Mouse (Mus musculus) neural tube, embryonic 10.5 days (tissue): ENCODE measurements around the gene Lhfpl2.

ENCODE experiments used
- DNase-seq: peaks from one replicate; pipeline ENCODE4 v3.0.0-alpha.2; 2017; ENCODE audit warnings: low spot score; ENCODE audit errors: extremely low spot score

Gene Lhfpl2

DNA sequence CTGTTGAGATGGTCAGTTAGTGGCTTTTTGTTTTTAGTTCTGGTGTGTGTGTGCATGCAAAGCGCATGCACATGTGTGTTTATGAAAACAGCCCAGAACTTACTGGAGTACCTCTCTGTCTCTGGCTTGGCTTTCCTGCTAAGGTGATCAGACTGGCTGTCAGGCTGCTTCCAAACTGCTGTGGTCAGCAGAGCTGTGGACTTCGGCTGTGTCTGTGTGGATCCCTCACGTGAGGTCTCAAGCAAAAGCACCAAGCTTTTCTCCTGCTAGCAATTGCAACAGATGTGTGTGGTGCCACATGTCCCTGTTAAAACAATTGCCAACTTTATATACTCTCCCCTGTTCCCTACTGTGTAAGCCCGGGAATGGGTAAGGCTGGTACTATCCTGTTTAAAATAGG lies 82.8 kb downstream of the Lhfpl2 start:
- no peak for DNase-seq

DNA sequence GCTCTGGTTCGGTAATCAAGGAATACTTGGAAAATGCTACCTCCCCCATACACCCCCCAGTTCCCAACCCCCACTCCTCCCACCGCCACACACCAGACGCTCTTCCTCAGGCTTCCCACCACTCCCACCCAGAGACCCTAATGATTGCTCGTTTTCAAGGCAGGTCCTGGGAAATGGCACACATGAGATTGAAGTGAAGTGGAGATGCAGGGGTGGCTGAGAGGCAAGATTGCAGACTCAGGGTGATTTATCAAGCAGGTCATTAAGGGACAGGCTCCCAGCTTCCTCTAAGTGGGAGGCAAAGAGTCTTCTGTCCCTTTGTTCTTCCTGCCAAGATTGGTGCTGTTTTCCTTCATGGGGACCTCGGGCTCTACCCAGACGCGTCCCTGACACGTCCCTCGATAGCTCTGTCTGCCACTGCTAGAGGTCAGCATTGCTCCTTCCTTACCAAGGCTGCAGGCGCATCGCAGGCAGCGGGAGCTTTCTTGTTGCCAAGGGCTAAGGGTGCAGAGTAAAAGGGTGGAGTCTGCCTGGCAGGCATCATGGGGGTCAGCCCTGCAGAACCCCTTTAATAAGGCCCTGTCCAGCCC lies 85.6 kb downstream of the Lhfpl2 start:
- no peak for DNase-seq

DNA sequence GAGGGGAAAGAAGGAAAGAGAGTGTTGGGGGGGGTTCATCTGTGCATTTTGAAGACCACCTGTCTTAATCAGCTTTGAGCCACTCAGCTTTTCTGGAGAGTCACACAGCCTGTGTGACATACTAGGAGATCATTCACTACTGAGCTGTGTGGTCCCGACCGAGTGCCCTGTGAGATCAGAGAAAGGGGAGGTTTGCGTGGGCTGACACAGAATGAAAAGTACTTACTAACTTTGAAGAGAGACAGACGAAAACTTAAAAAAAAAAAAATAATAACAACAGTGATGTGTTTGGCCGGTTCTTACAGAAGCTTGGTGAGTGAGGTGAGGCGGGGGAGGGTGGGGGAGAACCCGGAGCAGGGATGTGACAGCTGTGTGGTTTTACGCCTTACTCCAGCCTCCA lies 86.9 kb downstream of the Lhfpl2 start:
- DNase-seq, result no peak

DNA sequence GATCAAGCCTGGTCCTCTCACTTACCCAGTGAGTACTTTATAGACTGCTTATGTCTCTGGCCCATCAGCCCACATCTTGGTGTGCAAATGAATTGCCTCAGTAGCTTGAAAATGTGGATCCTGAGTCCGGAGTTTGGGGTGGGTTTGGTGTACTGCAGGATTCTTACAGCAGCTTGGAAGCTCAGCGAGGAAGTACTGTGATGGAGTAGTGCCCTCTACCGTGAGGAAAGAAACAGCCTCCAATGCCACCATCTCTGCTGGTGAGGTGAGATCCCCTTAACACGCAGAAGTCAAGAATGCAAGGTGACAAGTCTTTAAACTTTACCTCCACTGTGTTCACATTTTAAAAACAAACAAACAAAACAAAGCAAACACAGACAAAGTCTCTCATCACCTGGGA lies 89.7 kb downstream of the Lhfpl2 start:
- DNase-seq, result no peak

DNA sequence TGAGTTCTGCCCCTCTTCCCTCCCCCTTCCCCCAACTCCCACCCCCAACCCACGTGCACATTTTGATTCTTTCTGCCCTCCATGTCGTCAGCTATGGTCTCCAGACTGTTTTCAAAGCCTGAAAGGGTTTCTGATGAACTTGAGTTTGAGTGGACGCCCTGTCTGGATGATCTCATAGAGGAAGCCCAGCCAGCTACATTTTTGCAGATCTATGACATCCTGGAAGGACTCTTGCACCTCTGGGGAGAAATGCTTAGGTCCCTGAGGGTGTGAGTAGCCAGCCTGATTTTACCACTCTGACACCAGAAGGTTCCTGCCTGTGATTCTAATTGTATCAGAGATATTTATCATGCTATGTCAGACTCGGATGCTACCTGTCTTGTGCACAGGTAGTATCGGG lies 91.4 kb downstream of the Lhfpl2 start:
- no peak for DNase-seq

DNA sequence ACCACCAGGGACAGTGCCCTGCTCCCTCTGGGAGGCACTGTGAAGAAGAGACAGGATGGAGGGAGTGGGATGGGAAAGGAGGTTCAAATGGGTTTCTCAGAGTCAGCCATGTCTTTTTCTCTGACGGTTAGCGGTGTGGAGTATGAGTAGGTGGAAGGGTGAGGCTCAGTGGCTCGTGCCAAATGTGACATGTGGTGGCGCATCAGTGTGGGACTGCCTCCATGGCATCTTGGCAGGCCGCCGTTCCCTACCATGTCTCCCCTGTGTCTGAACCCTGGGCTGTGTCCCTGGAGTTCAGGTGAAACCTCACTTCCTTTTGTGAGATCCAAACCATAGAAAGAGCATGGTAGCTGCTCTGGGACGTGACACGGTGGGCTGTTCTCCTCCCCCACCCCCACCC lies 92.2 kb downstream of the Lhfpl2 start:
- DNase-seq, result no peak

DNA sequence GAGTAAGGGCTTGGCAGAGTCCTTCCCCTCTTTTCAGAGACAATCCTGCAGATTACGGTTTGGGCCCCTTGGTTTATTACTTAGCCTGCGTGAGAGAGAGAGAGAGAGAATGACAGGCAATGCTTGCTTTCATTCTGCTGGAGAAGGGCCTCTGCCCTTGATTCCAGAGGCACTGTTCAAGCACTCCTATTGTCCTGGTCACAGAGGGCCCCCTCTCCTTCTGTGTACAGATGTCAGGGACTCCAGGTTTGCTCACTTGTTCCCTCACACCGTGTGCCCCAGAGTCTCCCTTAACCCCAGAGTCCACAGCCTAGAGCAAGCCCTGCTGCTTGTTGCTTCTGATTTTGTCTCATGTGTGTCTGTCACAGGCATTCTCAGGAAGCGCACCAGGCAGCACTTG lies 93.7 kb downstream of the Lhfpl2 start:
- DNase-seq, result no peak

DNA sequence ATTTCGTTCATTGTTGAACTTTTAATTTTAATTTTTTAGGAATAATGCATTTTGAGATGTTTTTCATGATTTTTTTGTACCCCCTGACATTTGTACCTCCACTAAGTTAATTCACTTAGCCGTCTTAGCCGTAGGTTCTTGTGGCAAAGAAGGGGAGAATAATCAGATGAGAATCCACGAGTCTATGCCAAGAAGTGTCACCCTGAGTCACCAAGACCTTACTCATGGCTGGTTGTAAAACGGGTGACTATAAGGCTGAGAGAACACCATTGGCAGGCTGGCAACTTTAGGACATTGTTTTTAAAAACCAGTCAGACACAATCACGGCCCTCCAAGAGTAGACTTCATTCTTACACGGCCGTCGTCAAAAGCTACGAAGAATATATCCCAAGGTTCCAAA lies 95.2 kb downstream of the Lhfpl2 start:
- DNase-seq, result no peak

DNA sequence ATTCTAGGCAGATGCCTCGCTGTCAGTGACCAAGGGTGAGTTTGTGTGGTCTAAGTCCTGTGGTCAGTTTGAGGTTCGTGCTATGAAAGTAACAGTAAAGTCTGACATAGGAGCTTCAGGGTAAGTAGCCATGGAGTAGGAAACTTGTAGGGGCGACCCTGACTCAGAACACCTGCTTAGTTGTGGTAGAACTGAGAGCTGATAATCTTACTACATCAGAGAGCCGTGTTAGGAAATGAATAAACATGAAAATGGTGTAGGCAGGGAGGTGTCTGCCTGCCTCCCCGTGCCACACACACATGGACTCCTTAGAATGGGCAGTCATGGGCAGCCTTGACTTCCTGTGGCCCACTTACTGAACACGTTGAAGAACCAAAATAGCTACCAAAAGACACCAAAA lies 96.1 kb downstream of the Lhfpl2 start:
- DNase-seq, result no peak

DNA sequence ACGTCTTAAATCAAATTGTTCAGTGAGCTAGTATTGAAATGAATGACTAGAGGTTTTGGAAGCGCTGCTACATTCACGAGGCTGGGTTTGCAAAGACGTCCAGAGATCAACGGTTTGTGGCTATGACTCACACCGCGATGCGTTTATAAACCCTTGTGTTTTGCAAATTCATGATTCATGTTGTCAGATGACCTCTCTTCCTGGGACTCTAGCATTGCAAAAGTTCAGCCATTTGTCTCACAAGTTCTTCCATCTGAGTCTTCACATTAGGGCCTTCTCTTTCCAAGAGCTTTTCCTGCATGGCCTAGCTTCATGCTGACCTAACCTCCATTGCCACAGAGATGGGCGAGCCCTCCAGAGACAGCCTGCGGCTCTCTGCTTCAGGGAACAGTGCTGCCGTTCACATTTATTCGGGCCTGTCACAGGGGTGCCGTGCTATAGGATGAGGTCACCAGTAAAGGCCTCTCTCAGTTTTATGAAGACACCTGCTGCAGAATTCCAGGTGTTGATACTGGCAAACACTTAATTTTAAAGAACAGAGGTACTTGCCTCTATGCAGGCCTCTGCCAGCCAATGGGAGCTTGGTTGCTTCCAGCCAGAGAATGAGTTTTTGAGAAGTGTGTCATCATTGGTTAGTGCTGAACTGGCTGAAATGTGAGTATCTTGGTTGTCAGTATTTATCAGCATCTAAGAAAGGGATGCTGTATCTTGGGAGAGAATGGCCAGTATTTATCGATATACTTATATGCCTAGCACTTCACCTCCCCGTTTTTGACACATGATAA lies 97.1 kb downstream of the Lhfpl2 start:
- no peak for DNase-seq

DNA sequence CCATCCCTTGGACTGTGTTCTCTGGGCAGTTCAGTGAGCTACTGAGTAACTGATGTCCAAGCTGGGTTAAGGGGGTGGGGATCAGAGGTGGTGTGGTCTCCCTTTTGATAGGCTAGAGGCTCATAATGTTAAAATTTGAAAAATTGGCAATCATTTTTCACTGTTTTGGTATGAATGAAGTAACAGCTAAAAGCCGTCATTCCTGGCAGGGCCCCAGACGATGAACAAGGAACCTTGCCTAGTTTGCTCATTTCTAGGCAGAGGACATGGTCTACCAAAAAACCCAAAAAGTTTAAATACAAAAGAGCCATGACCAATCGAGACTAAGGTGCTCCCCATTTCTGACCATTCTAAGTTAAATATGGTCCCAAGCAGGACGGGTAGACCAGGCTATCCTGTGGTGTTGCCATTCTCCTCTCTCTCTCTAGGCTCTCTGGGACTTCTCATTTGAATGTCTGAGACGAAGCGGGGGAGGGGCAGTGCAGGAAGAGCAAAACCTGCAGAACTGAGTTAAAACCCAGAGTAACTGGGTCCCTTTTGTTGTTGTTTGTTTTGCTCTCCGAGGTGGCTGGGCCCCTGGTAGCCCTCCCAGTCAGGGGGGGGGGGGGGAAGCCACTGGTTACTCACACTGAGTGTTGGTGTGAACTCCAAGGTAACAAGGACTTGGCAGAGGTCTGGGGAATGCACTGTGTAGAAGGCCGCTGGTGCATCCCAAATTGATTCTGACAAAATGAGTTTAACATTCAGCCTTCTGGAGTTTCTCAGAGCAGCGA lies 98.2 kb downstream of the Lhfpl2 start:
- DNase-seq, result no peak

DNA sequence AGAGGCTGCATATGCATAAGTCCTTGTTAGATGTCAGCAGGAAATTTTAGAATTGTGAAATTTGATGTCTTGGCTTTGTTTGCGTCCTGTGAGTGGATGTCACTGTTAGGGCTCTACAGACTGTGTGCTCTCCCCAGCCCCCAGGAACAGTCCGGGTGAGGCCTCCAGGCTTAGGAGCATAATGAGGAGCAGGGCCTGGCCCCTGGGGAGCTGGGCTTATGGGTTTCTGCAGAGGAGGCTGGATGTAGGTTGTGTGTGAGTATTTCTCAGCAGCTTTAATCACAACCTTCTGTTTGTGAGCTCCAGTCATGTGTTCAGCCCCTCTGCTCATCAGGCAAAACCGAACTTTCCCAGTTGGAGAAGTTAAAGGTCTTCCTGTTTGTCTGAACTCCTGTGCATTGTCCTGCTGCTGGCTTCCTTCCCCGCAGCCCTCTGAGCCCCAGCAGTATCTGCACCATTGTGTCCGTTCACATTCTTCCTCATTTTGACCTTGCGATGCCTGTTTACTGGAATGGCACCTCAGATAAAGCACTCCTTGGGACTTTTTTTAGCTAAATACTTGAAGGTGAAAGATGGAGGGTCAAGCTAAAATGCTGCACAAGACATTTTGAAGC lies 101.4 kb downstream of the Lhfpl2 start:
- DNase-seq, result no peak

DNA sequence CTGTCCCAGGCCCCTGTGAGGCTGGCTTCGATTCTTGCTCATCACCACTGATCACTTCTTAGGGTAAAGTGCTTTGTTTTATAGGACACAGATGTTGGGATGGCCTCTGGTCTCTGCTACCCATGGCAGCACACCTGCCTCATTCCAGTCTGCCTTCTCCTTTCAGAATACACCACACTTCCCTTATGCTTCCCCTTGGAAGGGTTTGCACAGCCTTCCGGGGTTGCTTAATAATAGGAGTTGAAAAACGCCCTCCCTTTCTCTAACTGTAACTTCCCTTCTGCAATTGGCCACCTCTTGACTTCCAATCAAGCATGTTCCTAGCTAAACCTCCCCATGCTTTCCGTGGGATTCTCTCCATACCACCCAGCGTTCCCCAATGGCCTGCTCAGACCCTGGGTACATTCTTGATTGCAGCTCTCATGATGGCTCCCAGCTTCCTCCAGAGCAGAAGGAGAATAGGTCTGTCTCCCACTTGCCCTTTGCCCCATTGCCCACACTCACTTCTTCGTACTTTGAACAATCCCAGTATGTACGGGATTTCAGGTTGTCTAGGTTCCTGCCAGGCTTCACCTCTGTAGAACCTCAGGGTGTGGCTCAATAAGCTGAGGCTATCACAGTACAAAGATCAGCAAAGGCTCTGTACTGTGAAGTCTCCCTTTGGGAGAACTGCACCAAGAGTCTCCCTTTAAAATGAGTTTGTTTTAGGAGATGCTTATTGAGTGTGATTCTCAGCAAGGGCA lies 102.1 kb downstream of the Lhfpl2 start:
- DNase-seq, result no peak

DNA sequence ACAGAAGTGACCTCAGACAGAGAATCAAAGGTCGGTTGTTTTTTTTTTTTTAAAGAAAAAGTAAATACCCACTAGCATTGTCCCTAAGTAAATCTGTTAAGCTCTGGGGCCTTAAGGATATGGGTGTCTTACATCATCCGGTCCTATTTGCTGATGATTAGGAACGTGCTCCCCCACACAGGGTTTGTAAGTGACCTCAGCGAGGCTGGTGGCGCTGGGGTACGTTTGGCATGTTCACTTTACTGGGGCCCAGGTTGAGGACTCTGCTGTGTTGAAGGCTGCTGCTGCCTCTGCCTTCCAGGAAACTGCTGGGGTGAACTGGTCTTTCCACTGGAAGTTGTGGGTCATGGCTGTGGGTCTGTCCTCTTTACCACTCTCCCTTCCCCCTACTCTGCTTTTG lies 106.9 kb downstream of the Lhfpl2 start:
- DNase-seq, result no peak

DNA sequence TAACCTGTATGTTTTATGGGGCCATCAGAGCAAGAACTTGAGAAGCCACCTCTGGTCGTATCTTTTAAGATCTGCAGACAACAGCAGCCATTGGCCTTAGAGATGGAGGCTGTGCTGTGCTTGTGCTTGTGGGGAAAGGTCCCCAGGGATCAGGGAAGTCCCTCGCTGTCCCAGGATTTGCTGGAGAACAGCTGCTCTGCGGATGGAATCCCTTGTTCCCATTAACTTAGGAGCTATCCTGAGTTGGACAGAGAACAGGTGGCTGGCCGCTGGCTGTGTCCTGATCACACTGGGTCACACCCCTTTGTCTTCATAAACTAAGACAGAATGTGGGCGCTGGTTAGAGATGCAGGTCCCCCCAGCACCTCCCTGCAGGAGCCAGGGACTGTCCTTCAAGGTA lies 110.7 kb downstream of the Lhfpl2 start:
- DNase-seq, result no peak

DNA sequence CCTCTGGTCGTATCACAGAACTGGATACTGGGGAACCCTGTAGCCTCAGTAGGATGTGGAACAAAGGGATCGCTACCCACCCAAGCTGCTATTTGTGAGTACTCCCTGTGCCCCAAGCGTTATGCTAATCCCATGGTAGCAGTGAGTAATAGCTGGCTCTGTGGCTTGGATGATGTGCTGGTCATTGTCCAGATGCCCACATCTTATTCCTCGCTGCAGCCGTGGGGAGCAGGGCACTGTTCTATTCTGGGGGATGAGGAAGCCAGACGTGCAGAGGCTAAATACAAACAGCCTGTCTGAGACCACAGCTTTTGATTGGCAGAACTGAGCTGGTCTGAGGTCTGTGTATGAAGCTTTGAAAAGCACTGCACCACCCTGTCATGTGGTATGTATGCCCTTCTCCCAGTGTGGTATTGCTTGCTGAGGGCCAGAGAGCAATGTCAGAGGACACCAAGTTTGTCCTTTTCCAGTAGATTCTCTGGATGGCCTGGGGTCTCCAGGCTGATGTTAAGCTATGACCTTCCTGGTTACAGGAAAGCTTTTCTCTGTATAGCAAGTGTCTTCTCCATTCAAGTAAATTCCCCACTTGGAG lies 111.8 kb downstream of the Lhfpl2 start:
- no peak for DNase-seq

DNA sequence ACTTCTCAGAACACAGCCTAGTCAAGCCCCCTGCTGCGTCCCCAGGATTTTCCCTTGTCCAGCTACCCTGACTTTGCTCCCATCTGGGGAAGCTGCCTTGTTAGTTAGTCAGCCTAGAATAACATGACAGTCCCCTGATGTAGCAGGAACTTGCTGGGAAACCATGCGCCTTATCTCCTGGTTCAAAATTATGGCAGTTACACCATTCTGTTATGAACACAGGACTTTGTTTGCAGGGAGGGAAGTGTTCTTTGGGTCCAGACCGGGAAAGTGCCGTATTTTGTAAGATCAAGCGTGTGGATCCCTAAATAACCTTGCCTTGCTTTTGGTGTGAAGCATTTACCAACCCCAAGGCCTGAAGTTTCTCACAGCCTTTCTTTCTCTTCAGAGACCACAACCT lies 114.0 kb downstream of the Lhfpl2 start:
- DNase-seq, result no peak

DNA sequence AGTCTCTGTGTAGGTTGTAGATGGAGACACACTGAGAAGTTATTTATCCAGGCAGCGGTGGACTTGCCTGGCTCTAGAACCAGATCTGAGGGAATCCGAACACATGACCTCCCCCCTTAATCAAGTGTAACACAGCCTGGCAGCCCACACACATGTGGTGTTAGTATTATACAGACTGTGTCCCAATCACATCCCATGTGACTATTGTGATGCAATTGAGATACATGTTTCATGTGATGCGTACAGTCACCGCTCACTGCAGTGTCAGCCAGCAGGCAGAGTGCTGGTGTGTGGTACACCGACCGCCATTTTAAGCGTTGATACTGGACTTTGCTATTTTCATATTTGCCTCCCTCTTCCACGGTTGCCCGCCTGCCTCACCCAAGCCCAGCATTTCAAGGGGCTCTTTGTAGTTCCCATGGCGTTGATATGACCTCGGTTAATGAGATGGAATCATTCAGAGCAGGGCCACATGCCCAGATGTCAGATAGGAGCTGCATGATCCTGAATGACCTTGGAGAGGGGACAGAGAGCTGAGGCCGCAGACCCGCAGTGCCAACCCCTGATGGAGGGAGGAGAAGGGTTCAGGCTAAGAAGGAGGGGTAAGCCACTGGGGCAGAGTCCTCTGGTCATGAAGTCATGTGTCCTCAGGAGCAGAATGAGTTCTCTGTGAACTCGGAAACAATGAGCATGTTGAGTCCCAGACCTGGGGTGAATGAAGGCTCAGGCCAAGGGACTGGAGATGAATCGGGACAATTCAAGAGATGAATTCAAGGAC lies 115.1 kb downstream of the Lhfpl2 start:
- no peak for DNase-seq

DNA sequence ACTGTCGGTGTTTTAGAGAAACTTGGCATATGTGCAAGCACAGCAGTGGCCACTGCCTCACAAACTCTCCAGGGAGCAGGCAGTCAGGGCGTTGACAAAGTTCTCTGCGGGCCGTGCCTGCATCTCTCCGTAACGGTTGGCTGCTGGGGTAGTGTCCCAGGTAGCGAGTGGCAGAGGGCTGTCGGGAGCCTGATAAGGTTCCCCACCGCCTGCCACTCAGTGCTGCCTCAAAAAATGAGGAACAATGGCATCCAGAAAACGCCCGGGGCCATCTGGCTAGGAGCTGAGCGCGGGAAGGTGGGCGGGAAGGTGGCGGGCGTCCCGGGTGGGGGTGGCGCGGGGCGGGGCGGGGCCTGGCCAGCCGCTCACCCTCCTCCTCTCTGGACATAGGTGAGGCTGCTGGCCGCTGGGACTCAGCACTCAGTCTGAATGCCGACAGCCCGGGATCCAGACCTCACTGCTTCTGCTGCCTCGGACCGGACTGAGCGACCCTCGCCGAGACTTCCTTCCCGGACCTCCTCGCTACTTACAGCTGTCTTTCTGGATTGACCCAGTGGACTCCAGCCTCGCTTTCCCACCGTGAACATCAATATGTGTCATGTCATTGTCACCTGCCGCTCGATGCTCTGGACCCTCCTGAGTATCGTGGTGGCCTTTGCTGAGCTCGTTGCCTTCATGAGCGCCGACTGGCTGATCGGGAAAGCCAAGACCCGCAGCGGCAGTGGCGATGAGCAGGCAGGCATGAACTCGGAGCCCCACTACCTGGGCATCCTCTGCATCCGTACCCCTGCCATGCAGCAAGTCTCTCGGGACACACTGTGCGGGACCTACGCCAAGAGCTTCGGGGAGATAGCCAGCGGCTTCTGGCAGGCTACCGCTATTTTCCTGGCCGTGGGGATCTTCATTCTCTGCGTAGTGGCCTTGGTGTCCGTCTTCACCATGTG lies 116.3 kb downstream of the Lhfpl2 start:
- peak; percentile 67 for DNase-seq
